Mouse (Mus musculus) hindbrain, embryonic 14.5 days (tissue): ENCODE data around the gene Adam1a. TPM values are rescaled to one million over a fixed set of nuclear protein-coding genes. Genes with fewer than 3 reads are reported as not detected.

Source experiments
- ATAC-seq: fragments of 200-750 bp; cut with Nextera tagmentation; 2 replicates; pipeline ENCODE4 v1.8.0; 2017; ENCODE audit warnings: moderate number of reproducible peaks, mild to moderate bottlenecking, moderate TSS enrichment, moderate library complexity; ENCODE audit not compliant: low FRiP score
- DNase-seq: peaks from one replicate; pipeline ENCODE4 v3.0.0-alpha.2; 2015; ENCODE audit warnings: low spot score
- H3K27ac ChIP-seq: fragments of 300-500 bp; sonication (generic); 2 replicates; pipeline ENCODE4 v1.5.1; 2014; ENCODE audit warnings: mild to moderate bottlenecking, moderate library complexity
- H3K27me3 ChIP-seq: fragments of 300-500 bp; sonication (generic); 2 replicates; pipeline ENCODE4 v1.6.1; 2014; ENCODE audit warnings: mild to moderate bottlenecking, low read length, mixed read lengths; ENCODE audit not compliant: control insufficient read depth, insufficient read depth
- H3K36me3 ChIP-seq: fragments of 300-500 bp; sonication (generic); replicated peaks from 2 replicates; pipeline ENCODE4 v1.6.1; 2014; ENCODE audit not compliant: control insufficient read depth, insufficient read depth
- H3K4me1 ChIP-seq: fragments of 300-500 bp; sonication (generic); replicated peaks from 2 replicates; pipeline ENCODE4 v1.6.1; 2014; ENCODE audit warnings: antibody characterized with exemption, low read length, mixed read lengths; ENCODE audit not compliant: control insufficient read depth, insufficient read depth
- H3K4me2 ChIP-seq: fragments of 300-500 bp; sonication (generic); replicated peaks from 2 replicates; pipeline ENCODE4 v1.6.1; 2014; ENCODE audit warnings: mild to moderate bottlenecking, moderate library complexity
- H3K4me3 ChIP-seq: fragments of 300-500 bp; sonication (generic); replicated peaks from 2 replicates; pipeline ENCODE4 v1.5.1; 2014; ENCODE audit warnings: mild to moderate bottlenecking, low read length
- H3K9ac ChIP-seq: fragments of 300-500 bp; sonication (generic); 2 replicates; pipeline ENCODE4 v1.6.1; 2014
- H3K9me3 ChIP-seq: fragments of 300-500 bp; sonication (generic); 2 replicates; pipeline ENCODE4 v1.6.1; 2016; ENCODE audit warnings: low read length; ENCODE audit not compliant: control insufficient read depth
- WGBS: fragments of 180-500 bp; shearing (Covaris S2); extraction: QIAGEN DNeasy Blood & Tissue Kit; methylation state at CpG from one replicate; pipeline ENCODE4 v1.1.7; 2014; 5-methylcytosine and 5-hydroxymethylcytosine counted together
- polyA plus RNA-seq: library from polyadenylated mRNA; unstranded; fragments of >200 nt; fragmentation: Nextera tagmentation; extraction: Ambion mirVana; gene quantifications from 2 replicates; pipeline ENCODE4 v1.2.1, GENCODE M21; 2014

Adam1a gene
- polyA plus RNA-seq, 1 experiment from 2014 or later: 5.0 TPM

DNA sequence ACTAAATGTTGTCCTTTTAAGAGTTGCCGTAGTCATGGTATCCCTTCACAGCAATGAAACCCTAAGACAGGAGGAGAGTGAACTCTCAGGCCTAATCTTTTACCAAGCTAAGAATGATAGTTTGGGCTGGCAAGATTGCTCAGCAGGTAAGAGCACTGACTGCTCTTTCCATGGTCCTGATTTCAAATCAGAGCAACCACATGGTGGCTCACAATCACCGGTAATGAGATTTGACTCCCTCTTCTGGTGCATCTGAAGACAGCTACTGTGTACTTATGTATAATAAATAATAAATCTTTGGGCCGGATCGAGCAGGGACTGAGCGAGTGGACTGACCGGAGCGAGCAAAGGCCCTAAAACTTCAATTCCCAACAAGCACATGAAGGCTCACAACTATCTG lies 4.0 kb downstream of the Adam1a start:
- Histone ChIP-seq H3K4me1 (peaks cover 12% of the 10 kb centered on the region), H3K4me3 (no peak overlapping the region), H3K9ac (no peak overlapping the region), H3K4me2 (no peak overlapping the region), H3K27me3 (no peaks in the 10 kb centered on the region), H3K9me3 (no peaks in the 10 kb centered on the region), H3K27ac (no peak overlapping the region), H3K36me3 (peaks cover 13% of the 10 kb centered on the region)
- ATAC-seq (no peak), DNase-seq (no peak)
- WGBS: 86% methylated on average over 7 of the region's 7 CpGs

DNA sequence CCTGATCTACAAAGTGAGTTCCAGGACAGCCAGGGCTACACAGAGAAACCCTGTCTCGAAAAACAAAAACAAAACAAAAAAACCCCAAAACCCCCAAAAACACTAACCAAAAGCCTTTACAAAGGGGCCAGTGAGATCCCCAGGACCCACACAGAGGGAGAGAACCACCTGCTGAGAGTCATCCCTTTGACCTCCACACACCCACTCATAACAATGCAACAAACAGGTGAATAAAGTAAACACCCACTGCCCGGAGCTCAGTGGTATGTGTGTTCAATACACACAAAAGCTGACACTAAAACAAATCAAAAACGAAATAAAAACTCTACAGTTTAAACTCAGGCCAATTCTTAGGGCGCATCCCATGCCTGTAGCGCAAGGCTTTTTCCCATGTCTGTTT lies 5.2 kb downstream of the Adam1a start:
- no peak overlapping the region for H3K4me3 ChIP-seq
- H3K4me1 ChIP-seq: peaks cover 12% of the 10 kb centered on the region
- DNase-seq: no peak

DNA sequence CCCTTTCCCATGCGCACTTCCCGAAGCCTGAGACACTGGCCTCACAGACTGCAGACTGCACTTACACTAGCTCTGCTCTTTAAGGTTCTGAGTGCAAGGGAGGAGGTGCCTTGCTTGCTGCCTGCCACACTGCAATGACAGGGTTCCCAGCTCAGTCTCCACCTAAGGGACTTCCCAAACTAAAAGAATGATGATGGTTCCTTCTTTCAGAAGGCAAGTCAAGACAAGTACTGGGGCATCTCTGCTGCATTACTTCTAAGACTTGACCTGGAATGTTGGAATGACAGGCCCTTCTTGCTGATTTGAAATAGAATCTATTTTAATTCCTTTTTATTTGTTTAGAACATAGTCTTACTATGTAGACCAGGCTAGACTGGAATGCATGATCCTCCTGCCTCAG lies 7.7 kb downstream of the Adam1a start:
- no peak for DNase-seq

More for the DNA sequence above, 5.2 kb downstream of the Adam1a start:
- H3K4me2 ChIP-seq: no peak overlapping the region
- no peak for ATAC-seq
- no peaks in the 10 kb centered on the region for H3K9me3 ChIP-seq
- WGBS: 93% methylated on average over 5 of the region's 5 CpGs
- H3K27me3 ChIP-seq: no peaks in the 10 kb centered on the region
- H3K9ac ChIP-seq: no peak overlapping the region
- no peak overlapping the region for H3K27ac ChIP-seq
- peaks cover 24% of the 10 kb centered on the region for H3K36me3 ChIP-seq

GRCm38 (mm10) chr5:121536921-121537555 lies 8.2 kb downstream of the Adam1a start:
- DNase-seq: no peak
- 50% methylated on average over 7 of the region's 7 CpGs for WGBS
- H3K4me1 ChIP-seq: no peaks in the 10 kb centered on the region
- no peaks in the 10 kb centered on the region for H3K9me3 ChIP-seq
- no peaks in the 10 kb centered on the region for H3K27me3 ChIP-seq
- H3K4me3 ChIP-seq: no peak overlapping the region
- H3K4me2 ChIP-seq: no peak overlapping the region
- no peak overlapping the region for H3K27ac ChIP-seq
- no peak for ATAC-seq
- H3K9ac ChIP-seq: no peak overlapping the region
- peaks cover 51% of the 10 kb centered on the region for H3K36me3 ChIP-seq

More for the DNA sequence above, 7.7 kb downstream of the Adam1a start:
- Histone ChIP-seq H3K9me3 (no peaks in the 10 kb centered on the region), H3K4me2 (no peak overlapping the region), H3K9ac (no peak overlapping the region), H3K27ac (no peak overlapping the region), H3K36me3 (peaks cover 45% of the 10 kb centered on the region), H3K27me3 (no peaks in the 10 kb centered on the region), H3K4me1 (no peaks in the 10 kb centered on the region), H3K4me3 (no peak overlapping the region)
- no peak for ATAC-seq
- 74% methylated on average over 2 of the region's 2 CpGs for WGBS

GRCm38 (mm10) chr5:121535116-121535515 lies 10.2 kb downstream of the Adam1a start:
- Histone ChIP-seq H3K4me3 (no peak overlapping the region), H3K4me2 (no peak overlapping the region), H3K27me3 (no peaks in the 10 kb centered on the region), H3K27ac (no peak overlapping the region), H3K9me3 (no peaks in the 10 kb centered on the region), H3K36me3 (peaks cover 67% of the 10 kb centered on the region), H3K9ac (no peak overlapping the region), H3K4me1 (no peaks in the 10 kb centered on the region)
- ATAC-seq (no peak), DNase-seq (no peak)
- 97% methylated on average over 3 of the region's 3 CpGs for WGBS

DNA sequence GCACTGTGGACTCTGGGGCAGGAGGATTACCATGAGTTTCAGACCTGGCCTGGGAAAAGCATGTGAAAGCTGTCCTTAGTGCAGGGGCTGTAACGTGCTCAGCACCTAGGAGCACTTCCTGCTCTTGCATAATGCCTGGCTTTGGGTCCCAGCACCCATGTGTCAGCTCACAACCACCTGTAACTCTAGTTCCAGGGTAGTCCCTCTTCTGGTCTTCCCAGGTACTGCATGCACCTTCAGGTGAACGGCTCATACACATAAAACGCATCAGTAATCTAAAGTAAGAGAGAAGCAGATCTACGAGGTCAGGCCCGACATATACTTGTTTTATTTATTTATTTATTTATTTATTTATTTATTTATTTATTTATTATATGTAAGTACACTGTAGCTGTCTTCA lies 10.8 kb downstream of the Adam1a start:
- H3K4me3 ChIP-seq: no peak overlapping the region
- no peaks in the 10 kb centered on the region for H3K27me3 ChIP-seq
- DNase-seq: no peak
- no peak overlapping the region for H3K27ac ChIP-seq
- H3K9ac ChIP-seq: no peak overlapping the region
- peaks cover 72% of the 10 kb centered on the region for H3K36me3 ChIP-seq
- WGBS: 94% methylated on average over 5 of the region's 5 CpGs
- no peak for ATAC-seq
- no peaks in the 10 kb centered on the region for H3K9me3 ChIP-seq
- H3K4me2 ChIP-seq: no peak overlapping the region
- H3K4me1 ChIP-seq: no peaks in the 10 kb centered on the region

DNA sequence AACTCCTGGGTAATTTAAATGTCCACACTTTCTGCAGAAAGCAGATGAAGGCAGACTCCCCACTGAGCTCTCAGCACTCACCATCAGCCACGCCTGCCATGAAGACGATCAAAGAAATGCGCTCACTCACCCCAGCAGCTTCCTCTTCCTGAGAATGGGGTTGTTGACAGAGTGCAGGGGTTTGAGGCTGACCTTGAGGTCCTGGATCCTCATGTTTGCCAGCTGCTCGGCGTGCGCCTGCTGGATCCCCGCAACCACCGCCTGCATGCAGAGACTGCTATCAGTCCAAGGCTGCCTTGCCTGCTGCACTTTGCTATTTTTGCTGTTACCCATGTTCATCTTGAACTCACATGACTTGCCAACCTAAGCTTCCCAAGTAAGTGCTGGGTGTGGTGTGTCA lies 18.3 kb downstream of the Adam1a start:
- ATAC-seq: no peak
- 82% methylated on average over 8 of the region's 8 CpGs for WGBS
- H3K4me3 ChIP-seq: no peak overlapping the region
- H3K4me2 ChIP-seq: no peak overlapping the region
- no peak overlapping the region for H3K9ac ChIP-seq
- no peaks in the 10 kb centered on the region for H3K27me3 ChIP-seq
- H3K4me1 ChIP-seq: no peaks in the 10 kb centered on the region
- H3K27ac ChIP-seq: no peak overlapping the region
- peaks cover 90% of the 10 kb centered on the region for H3K36me3 ChIP-seq
- DNase-seq: no peak
- H3K9me3 ChIP-seq: no peaks in the 10 kb centered on the region

DNA sequence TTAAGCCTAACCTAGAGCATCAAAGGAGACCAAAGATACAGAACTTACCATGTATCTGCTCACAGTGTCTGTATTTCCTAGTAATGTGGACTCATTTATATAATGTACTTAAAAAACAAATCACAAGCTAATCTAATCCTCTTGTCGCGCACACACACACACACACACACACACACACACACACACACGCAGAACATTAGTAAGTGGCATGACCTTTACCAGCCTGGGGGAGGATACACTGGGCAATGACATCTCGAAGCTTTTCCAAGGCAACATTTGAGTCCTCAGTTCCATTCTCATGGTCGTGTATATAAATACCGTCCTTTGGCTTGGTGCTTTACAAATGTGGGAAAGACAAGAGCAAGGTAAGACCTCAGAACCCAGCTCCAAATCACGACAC lies 18.8 kb downstream of the Adam1a start:
- no peak overlapping the region for H3K4me3 ChIP-seq
- no peak overlapping the region for H3K9ac ChIP-seq
- H3K4me2 ChIP-seq: no peak overlapping the region
- H3K36me3 ChIP-seq: peaks cover 90% of the 10 kb centered on the region
- DNase-seq: no peak
- 86% methylated on average over 7 of the region's 7 CpGs for WGBS
- no peak overlapping the region for H3K27ac ChIP-seq
- H3K27me3 ChIP-seq: no peaks in the 10 kb centered on the region
- no peaks in the 10 kb centered on the region for H3K4me1 ChIP-seq
- no peaks in the 10 kb centered on the region for H3K9me3 ChIP-seq
- no peak for ATAC-seq

DNA sequence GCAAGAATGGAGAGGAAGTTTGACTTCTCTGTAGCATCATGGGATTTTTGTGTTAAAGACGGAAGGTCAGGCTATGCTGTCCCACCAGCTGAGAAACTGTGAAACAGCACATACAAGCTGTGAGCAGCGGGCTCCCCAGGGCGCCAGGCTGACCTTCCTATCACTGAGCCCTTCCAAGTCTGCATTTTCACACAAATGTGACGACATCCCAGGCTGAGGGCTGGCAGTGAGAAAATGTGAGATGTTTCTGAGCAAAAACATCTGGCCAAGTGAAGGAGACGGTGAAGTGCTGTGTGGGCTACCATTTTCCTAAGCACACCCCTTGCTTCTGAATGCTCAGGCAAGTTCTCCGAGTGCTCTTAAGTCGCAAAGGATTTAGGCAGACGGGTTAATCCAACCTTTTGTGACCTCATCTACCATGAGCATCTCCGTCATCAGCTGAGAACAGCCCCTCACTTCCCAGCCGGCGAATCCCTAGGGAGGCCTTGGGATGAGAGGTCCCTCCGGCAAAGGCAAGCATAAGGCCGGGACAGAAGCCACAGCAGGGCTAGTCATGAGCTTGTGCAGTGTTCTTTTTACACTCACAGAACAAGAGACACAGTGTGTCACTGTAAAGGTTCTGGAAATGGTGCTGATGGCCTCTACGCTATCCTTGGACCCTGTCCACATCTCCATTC lies 19.4 kb downstream of the Adam1a start:
- no peaks in the 10 kb centered on the region for H3K4me1 ChIP-seq
- peaks cover 92% of the 10 kb centered on the region for H3K36me3 ChIP-seq
- DNase-seq (no peak), ATAC-seq (no peak)
- no peak overlapping the region for H3K4me3 ChIP-seq
- H3K9me3 ChIP-seq: no peaks in the 10 kb centered on the region
- H3K4me2 ChIP-seq: no peak overlapping the region
- H3K27ac ChIP-seq: no peak overlapping the region
- no peak overlapping the region for H3K9ac ChIP-seq
- H3K27me3 ChIP-seq: no peaks in the 10 kb centered on the region
- 88% methylated on average over 14 of the region's 14 CpGs for WGBS
